Mouse (Mus musculus) liver, adult 2 months (tissue): ENCODE measurements at regions not wholly inside any gene's neighbourhood (a gene's known extent, or its start where the extent isn't known, plus 50 kb on each side); places are given as distances from the start of the nearest gene placed in this dataset.

Experiments used
- DNase-seq: peaks from one replicate; pipeline ENCODE4 v3.0.0-alpha.2; 2011; ENCODE audit warnings: low read depth, low spot score; ENCODE audit errors: extremely low read depth
- H3K27ac ChIP-seq: fragments of 200-500 bp; replicated peaks from 2 replicates; pipeline ENCODE4 v1.5.1; 2012; ENCODE audit warnings: low read depth, mild to moderate bottlenecking, control low read depth, inconsistent platforms, low read length; ENCODE audit not compliant: insufficient read depth
- H3K27me3 ChIP-seq: fragments of 200-500 bp; 2 replicates; pipeline ENCODE4 v1.6.1; 2012; ENCODE audit warnings: mild to moderate bottlenecking, moderate library complexity, low read length, inconsistent platforms; ENCODE audit not compliant: control insufficient read depth, insufficient read depth
- H3K36me3 ChIP-seq: fragments of 200-500 bp; 2 replicates; pipeline ENCODE4 v1.6.1; 2012; ENCODE audit warnings: low read length, inconsistent platforms; ENCODE audit not compliant: control insufficient read depth, insufficient read depth
- H3K4me1 ChIP-seq: fragments of 200-500 bp; 2 replicates; pipeline ENCODE4 v1.6.1; 2011; ENCODE audit warnings: low read length; ENCODE audit not compliant: control insufficient read depth, insufficient read depth
- H3K4me3 ChIP-seq: fragments of 200-500 bp; 2 replicates; pipeline ENCODE4 v1.5.1; 2011; ENCODE audit warnings: low read depth, mild to moderate bottlenecking, control low read depth, low read length, moderate library complexity; ENCODE audit not compliant: insufficient read depth
- H3K79me2 ChIP-seq: fragments of 200-500 bp; 2 replicates; pipeline ENCODE4 v1.6.1; 2012; ENCODE audit warnings: inconsistent platforms, mild to moderate bottlenecking, low read length, moderate library complexity; ENCODE audit not compliant: control insufficient read depth, insufficient read depth
- H3K9ac ChIP-seq: fragments of 200-500 bp; 2 replicates; pipeline ENCODE4 v1.6.1; 2012; ENCODE audit warnings: low read depth, mild to moderate bottlenecking, control low read depth, inconsistent platforms, low read length
- CTCF ChIP-seq: fragments of 200-500 bp; IDR thresholded peaks from 2 replicates; pipeline ENCODE4 v1.5.1; 2011; ENCODE audit warnings: low read depth, low read length, control low read depth
- POLR2A ChIP-seq: fragments of 200-500 bp; IDR thresholded peaks from 2 replicates; pipeline ENCODE4 v1.6.1; 2011; ENCODE audit warnings: low read length, control low read depth; ENCODE audit not compliant: insufficient read depth; ENCODE audit errors: extremely low read depth
- WGBS: fragments of 180-500 bp; shearing (Covaris S2); methylation state at CpG from one replicate; pipeline ENCODE4 v1.1.7; 2018; 5-methylcytosine and 5-hydroxymethylcytosine counted together

- 66% methylated on average over 5 of the region's 5 CpGs for whole genome bisulfite sequencing
- no peak overlapping the region for H3K27ac ChIP-seq
- no peak overlapping the region for H3K4me3 ChIP-seq
- peaks cover 2% of the 10 kb centered on the region; the same call in 1 of the 2 replicates for H3K4me1 ChIP-seq
- no peak for DNase-seq
- H3K79me2 ChIP-seq = no peaks in the 10 kb centered on the region
- H3K9ac ChIP-seq = no peak overlapping the region
- no peak for TF ChIP-seq POLR2A
- TF ChIP-seq CTCF = no peak
- no peaks in the 10 kb centered on the region for H3K36me3 ChIP-seq
- 0 out of 2 replicates have a peak, but pooled peaks cover 2% of the 10 kb centered on the region for H3K27me3 ChIP-seq
These were observed 213.2 kb upstream of the Prok2 start for GRCm38 (mm10) chr6:99939382-99939781.

- Histone ChIP-seq H3K27ac (no peak overlapping the region), H3K27me3 (0 out of 2 replicates have a peak, but pooled peaks cover 2% of the 10 kb centered on the region), H3K4me1 (peaks cover 2% of the 10 kb centered on the region; the same call in 1 of the 2 replicates), H3K36me3 (no peaks in the 10 kb centered on the region), H3K9ac (no peak overlapping the region), H3K4me3 (no peak overlapping the region), H3K79me2 (no peaks in the 10 kb centered on the region)
- WGBS = 84% methylated on average over 7 of the region's 7 CpGs
- no peak for DNase-seq
- TF ChIP-seq POLR2A (no peak), CTCF (no peak)
These were observed 212.8 kb upstream of the Prok2 start for GRCm38 (mm10) chr6:99938949-99939348.

- no peak overlapping the region for H3K27ac ChIP-seq
- DNase-seq = peak; percentile 15
These were observed 210.5 kb upstream of the Prok2 start for GRCm38 (mm10) chr6:99936716-99937115.

GRCm38 (mm10) chr6:99935373-99935772 lies 209.2 kb upstream of the Prok2 start:
- Histone ChIP-seq H3K36me3 (no peaks in the 10 kb centered on the region), H3K27ac (no peak overlapping the region), H3K27me3 (0 out of 2 replicates have a peak, but pooled peaks cover 2% of the 10 kb centered on the region), H3K9ac (no peak overlapping the region), H3K4me1 (peaks cover 2% of the 10 kb centered on the region; the same call in 1 of the 2 replicates), H3K4me3 (no peak overlapping the region), H3K79me2 (no peaks in the 10 kb centered on the region)
- no peak for TF ChIP-seq POLR2A
- WGBS = 92% methylated on average over 4 of the region's 4 CpGs
- no peak for DNase-seq

More at GRCm38 (mm10) chr6:99936716-99937115, 210.5 kb upstream of the Prok2 start:
- no peak overlapping the region for H3K4me3 ChIP-seq
- H3K79me2 ChIP-seq = no peaks in the 10 kb centered on the region
- H3K36me3 ChIP-seq = no peaks in the 10 kb centered on the region
- TF ChIP-seq CTCF (no peak), POLR2A (no peak)
- peaks cover 2% of the 10 kb centered on the region; the same call in 1 of the 2 replicates for H3K4me1 ChIP-seq
- H3K27me3 ChIP-seq = 0 out of 2 replicates have a peak, but pooled peaks cover 2% of the 10 kb centered on the region
- H3K9ac ChIP-seq = no peak overlapping the region

- no peak overlapping the region for H3K27ac ChIP-seq
- DNase-seq = no peak
- H3K79me2 ChIP-seq = no peaks in the 10 kb centered on the region
- no peak overlapping the region for H3K4me3 ChIP-seq
- 58% methylated on average over 5 of the region's 5 CpGs for WGBS
- peaks cover 2% of the 10 kb centered on the region; the same call in 1 of the 2 replicates for H3K4me1 ChIP-seq
- H3K36me3 ChIP-seq = no peaks in the 10 kb centered on the region
- no peak for TF ChIP-seq CTCF
- TF ChIP-seq POLR2A = no peak
- 0 out of 2 replicates have a peak, but pooled peaks cover 2% of the 10 kb centered on the region for H3K27me3 ChIP-seq
- H3K9ac ChIP-seq = no peak overlapping the region
These were observed 208.2 kb upstream of the Prok2 start for GRCm38 (mm10) chr6:99934394-99934793.

- no peak for TF ChIP-seq POLR2A
- TF ChIP-seq CTCF = no peak
- Histone ChIP-seq H3K27me3 (0 out of 2 replicates have a peak, but pooled peaks cover 2% of the 10 kb centered on the region), H3K4me1 (peaks cover 2% of the 10 kb centered on the region; the same call in 1 of the 2 replicates), H3K9ac (no peak overlapping the region), H3K79me2 (no peaks in the 10 kb centered on the region), H3K36me3 (no peaks in the 10 kb centered on the region), H3K27ac (no peak overlapping the region), H3K4me3 (no peak overlapping the region)
- 76% methylated on average over 5 of the region's 5 CpGs for WGBS
- DNase-seq = no peak
These were observed 207.2 kb upstream of the Prok2 start for GRCm38 (mm10) chr6:99933404-99933803.
